Mouse (Mus musculus): ENCODE data around the gene Dip2c.

Gene Dip2c

GRCm38 (mm10) chr13:9669246-9669645 is 392.9 kb downstream of the Dip2c start:
- DNase-seq (ENCODE audit: low spot score in 2 of 2): no peak

- DNase-seq (ENCODE audit: low spot score in 2 of 2): no peak
These were observed 397.8 kb downstream of the Dip2c start for GRCm38 (mm10) chr13:9674126-9674525.

GRCm38 (mm10) chr13:9681492-9681891 is 405.2 kb downstream of the Dip2c start:
- no peak for DNase-seq (ENCODE audit: low spot score in 2 of 2)

GRCm38 (mm10) chr13:9683280-9683679 is 407.0 kb downstream of the Dip2c start:
- DNase-seq (ENCODE audit: low spot score in 2 of 2): no peak

GRCm38 (mm10) chr13:9684153-9684923 is 408.0 kb downstream of the Dip2c start:
- DNase-seq (ENCODE audit: low spot score in 2 of 2): no peak

GRCm38 (mm10) chr13:9686261-9686660 is 409.9 kb downstream of the Dip2c start:
- DNase-seq (ENCODE audit: low spot score in 2 of 2): no peak

GRCm38 (mm10) chr13:9686765-9687164 is 410.4 kb downstream of the Dip2c start:
- DNase-seq (ENCODE audit: low spot score in 2 of 2): no peak

GRCm38 (mm10) chr13:9689366-9689765 is 413.0 kb downstream of the Dip2c start:
- no peak for DNase-seq (ENCODE audit: low spot score in 2 of 2)

GRCm38 (mm10) chr13:9692876-9693275 is 416.5 kb downstream of the Dip2c start:
- no peak for DNase-seq (ENCODE audit: low spot score in 2 of 2)

GRCm38 (mm10) chr13:9694651-9695050 is 418.3 kb downstream of the Dip2c start:
- no peak for DNase-seq (ENCODE audit: low spot score in 2 of 2)

- DNase-seq (ENCODE audit: low spot score in 2 of 2): no peak
These were observed 419.1 kb downstream of the Dip2c start for GRCm38 (mm10) chr13:9695403-9695802.

- DNase-seq (ENCODE audit: low spot score in 2 of 2): no peak
These were observed 419.5 kb downstream of the Dip2c start for GRCm38 (mm10) chr13:9695809-9696208.

- DNase-seq (ENCODE audit: low spot score in 2 of 2): no peak
These were observed 421.0 kb downstream of the Dip2c start for GRCm38 (mm10) chr13:9697340-9697739.

- no peak for DNase-seq (ENCODE audit: low spot score in 2 of 2)
These were observed 426.4 kb downstream of the Dip2c start for GRCm38 (mm10) chr13:9702615-9703235.

GRCm38 (mm10) chr13:9706720-9707119 is 430.4 kb downstream of the Dip2c start:
- DNase-seq (ENCODE audit: low spot score in 2 of 2): no peak

GRCm38 (mm10) chr13:9708433-9709240 is 432.3 kb downstream of the Dip2c start:
- DNase-seq (ENCODE audit: low spot score in 2 of 2): no peak

GRCm38 (mm10) chr13:9712409-9712808 is 436.1 kb downstream of the Dip2c start:
- no peak for DNase-seq (ENCODE audit: low spot score in 2 of 2)

- DNase-seq (ENCODE audit: low spot score in 2 of 2): no peak
These were observed 436.6 kb downstream of the Dip2c start for GRCm38 (mm10) chr13:9712971-9713370.

GRCm38 (mm10) chr13:9713462-9714134 is 437.3 kb downstream of the Dip2c start:
- no peak for DNase-seq (ENCODE audit: low spot score in 2 of 2)

GRCm38 (mm10) chr13:9715224-9715623 is 438.9 kb downstream of the Dip2c start:
- no peak for DNase-seq (ENCODE audit: low spot score in 2 of 2)
